Mouse (Mus musculus) liver, embryonic 16.5 days (tissue): ENCODE results near the gene Elmo3. TPM values are rescaled to one million over a fixed set of nuclear protein-coding genes. Genes with fewer than 3 reads are reported as not detected.

Experiments used
- ATAC-seq: fragments of 200-750 bp; cut with Nextera tagmentation; 2 replicates; pipeline ENCODE4 v1.8.0; 2017; ENCODE audit warnings: low read depth, mild to moderate bottlenecking, moderate number of reproducible peaks, moderate library complexity
- H3K27ac ChIP-seq: fragments of 300-500 bp; sonication (generic); 2 replicates; pipeline ENCODE4 v1.5.1; 2014; ENCODE audit warnings: mild to moderate bottlenecking, low read length
- H3K27me3 ChIP-seq: fragments of 300-500 bp; sonication (generic); 2 replicates; pipeline ENCODE4 v1.6.1; 2014; ENCODE audit warnings: low read depth, low read length, mixed read lengths; ENCODE audit not compliant: control insufficient read depth, insufficient read depth
- H3K36me3 ChIP-seq: fragments of 300-500 bp; sonication (generic); 2 replicates; pipeline ENCODE4 v1.6.1; 2014; ENCODE audit warnings: mild to moderate bottlenecking; ENCODE audit not compliant: control insufficient read depth, insufficient read depth
- H3K4me1 ChIP-seq: fragments of 300-500 bp; sonication (generic); 2 replicates; pipeline ENCODE4 v1.6.1; 2014; ENCODE audit warnings: low read depth, low read length, mixed read lengths; ENCODE audit not compliant: control insufficient read depth
- H3K4me2 ChIP-seq: fragments of 300-500 bp; sonication (generic); 2 replicates; pipeline ENCODE4 v1.6.1; 2014; ENCODE audit warnings: low read depth, low read length, mixed read lengths
- H3K4me3 ChIP-seq: fragments of 300-500 bp; sonication (generic); 2 replicates; pipeline ENCODE4 v1.5.1; 2014; ENCODE audit warnings: low read depth, mild to moderate bottlenecking, low read length
- H3K9ac ChIP-seq: fragments of 300-500 bp; sonication (generic); 2 replicates; pipeline ENCODE4 v1.6.1; 2014; ENCODE audit warnings: low read depth, low read length
- H3K9me3 ChIP-seq: fragments of 300-500 bp; sonication (generic); replicated peaks from 2 replicates; pipeline ENCODE4 v1.6.1; 2016; ENCODE audit warnings: low read length; ENCODE audit not compliant: control insufficient read depth
- WGBS: fragments of 180-500 bp; shearing (Covaris S2); extraction: QIAGEN DNeasy Blood & Tissue Kit; methylation state at CpG from one replicate; pipeline ENCODE4 v1.1.7; 2014; ENCODE audit not compliant: insufficient replicate concordance; 5-methylcytosine and 5-hydroxymethylcytosine counted together
- microRNA counts: library from miRNA; unstranded; fragments of <30 nt; microRNA quantifications from one replicate; lab custom pipeline; 2016
- microRNA-seq: library from miRNA; unstranded; fragments of <30 nt; microRNA quantifications from one replicate; pipeline ENCODE4, GENCODE M21; 2016
- polyA plus RNA-seq: library from polyadenylated mRNA; unstranded; fragments of >200 nt; fragmentation: Nextera tagmentation; extraction: Ambion mirVana; gene quantifications from 2 replicates; pipeline ENCODE4 v1.2.1, GENCODE M21; 2015

Elmo3 gene
- polyA plus RNA-seq, 1 experiment from 2014 or later = 5.3 TPM

DNA sequence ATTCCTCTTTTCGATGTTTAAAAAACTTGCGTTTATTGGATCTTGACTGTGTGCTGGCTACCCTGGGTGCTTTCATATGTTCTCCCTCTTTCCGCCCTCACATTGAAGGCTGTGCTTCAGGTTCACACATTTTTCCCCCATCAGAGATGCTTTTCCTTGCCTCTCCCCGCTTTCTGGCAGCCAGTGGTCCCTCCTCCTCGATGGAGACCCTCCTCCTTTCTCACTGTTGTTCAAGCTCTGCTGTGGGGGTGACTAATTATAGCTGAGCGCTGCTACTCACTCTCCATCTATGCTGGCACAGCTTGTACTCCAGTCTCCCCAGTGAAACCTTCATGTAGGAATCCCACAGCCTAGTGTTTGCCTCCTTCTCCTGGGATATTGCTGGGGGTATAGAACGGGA lies 44.8 kb downstream of the Elmo3 start:
- Histone ChIP-seq H3K4me1 (peaks cover 24% of the 10 kb centered on the region), H3K27me3 (peaks cover 56% of the 10 kb centered on the region), H3K4me2 (no peak overlapping the region), H3K36me3 (no peaks in the 10 kb centered on the region), H3K9ac (no peak overlapping the region), H3K9me3 (no peaks in the 10 kb centered on the region), H3K27ac (no peak overlapping the region), H3K4me3 (no peak overlapping the region)
- 50% methylated on average over 7 of the region's 7 CpGs for WGBS
- no peak for ATAC-seq

GRCm38 (mm10) chr8:105353583-105354135 lies 48.3 kb downstream of the Elmo3 start:
- H3K27ac ChIP-seq = no peak overlapping the region
- no peak for ATAC-seq
- H3K9me3 ChIP-seq = no peaks in the 10 kb centered on the region
- H3K4me3 ChIP-seq = no peak overlapping the region
- H3K27me3 ChIP-seq = peaks cover 28% of the 10 kb centered on the region
- WGBS = 66% methylated on average over 8 of the region's 8 CpGs
- no peak overlapping the region for H3K4me2 ChIP-seq
- H3K36me3 ChIP-seq = no peaks in the 10 kb centered on the region
- H3K4me1 ChIP-seq = peaks cover under 1% of the 10 kb centered on the region
- no peak overlapping the region for H3K9ac ChIP-seq

DNA sequence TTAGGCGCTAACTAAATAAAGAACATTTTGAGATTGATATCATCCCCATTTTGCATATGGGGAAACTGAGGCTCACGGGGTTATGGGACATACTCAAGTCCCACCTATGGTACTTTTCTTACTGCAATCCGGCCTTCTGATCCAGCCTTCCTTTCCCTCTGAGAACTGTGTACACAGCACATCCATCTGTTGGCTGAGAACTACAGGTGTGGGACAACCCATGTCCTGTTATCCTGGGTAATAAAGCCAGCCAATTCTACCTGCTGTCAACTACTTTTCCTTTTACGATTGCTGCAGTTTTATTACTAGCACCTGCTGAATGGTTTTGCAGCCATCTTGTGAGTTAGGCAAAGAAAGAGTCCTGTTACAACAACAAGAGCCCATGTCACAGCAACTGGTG lies 49.1 kb downstream of the Elmo3 start:
- Histone ChIP-seq H3K9me3 (no peaks in the 10 kb centered on the region), H3K4me3 (no peak overlapping the region), H3K9ac (no peak overlapping the region), H3K27me3 (peaks cover 19% of the 10 kb centered on the region), H3K4me2 (no peak overlapping the region), H3K27ac (no peak overlapping the region), H3K36me3 (no peaks in the 10 kb centered on the region), H3K4me1 (no peaks in the 10 kb centered on the region)
- 76% methylated on average over 4 of the region's 4 CpGs for WGBS
- ATAC-seq = no peak

- no peaks in the 10 kb centered on the region for H3K36me3 ChIP-seq
- no peaks in the 10 kb centered on the region for H3K4me1 ChIP-seq
- H3K27ac ChIP-seq = no peak overlapping the region
- no peak for ATAC-seq
- 53% methylated on average over 26 of the region's 26 CpGs for WGBS
- peaks cover 10% of the 10 kb centered on the region for H3K27me3 ChIP-seq
- H3K9me3 ChIP-seq = no peaks in the 10 kb centered on the region
- no peak overlapping the region for H3K4me3 ChIP-seq
- no peak overlapping the region for H3K4me2 ChIP-seq
- no peak overlapping the region for H3K9ac ChIP-seq
Observed at GRCm38 (mm10) chr8:105355179-105356024, 50.0 kb downstream of the Elmo3 start.

DNA sequence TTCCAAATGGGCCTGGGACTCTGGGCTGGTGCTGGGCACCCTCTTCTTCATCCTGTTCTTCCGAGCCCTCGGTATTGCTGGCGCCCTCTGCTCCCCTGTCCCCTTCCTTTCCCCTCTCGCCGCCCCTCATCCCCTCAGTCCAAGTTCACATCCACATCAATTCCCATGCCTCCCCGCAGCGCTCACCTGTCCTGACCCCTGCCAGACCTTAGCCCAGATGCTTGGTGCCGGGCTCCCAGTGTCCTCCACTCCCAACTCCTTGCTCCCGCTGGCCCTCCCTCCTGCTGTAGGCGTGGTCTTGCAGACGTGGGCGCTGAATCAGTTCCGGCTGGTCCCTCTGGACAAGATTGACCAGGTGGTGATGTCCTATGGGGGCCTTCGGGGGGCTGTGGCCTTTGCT lies 51.3 kb downstream of the Elmo3 start:
- Histone ChIP-seq H3K4me1 (no peaks in the 10 kb centered on the region), H3K4me3 (no peak overlapping the region), H3K9me3 (no peaks in the 10 kb centered on the region), H3K27me3 (no peaks in the 10 kb centered on the region; the same call in 1 of the 2 replicates), H3K9ac (no peak overlapping the region), H3K4me2 (no peak overlapping the region), H3K27ac (no peak overlapping the region), H3K36me3 (no peaks in the 10 kb centered on the region)
- WGBS = 78% methylated on average over 14 of the region's 14 CpGs
- ATAC-seq = no peak

- no peak for ATAC-seq
Observed at GRCm38 (mm10) chr8:105359208-105359607, 53.8 kb downstream of the Elmo3 start.

GRCm38 (mm10) chr8:105359646-105360045 lies 54.2 kb downstream of the Elmo3 start:
- no peak for ATAC-seq
- 46% methylated on average over 4 of the region's 4 CpGs for WGBS
- Histone ChIP-seq H3K4me3 (no peak overlapping the region), H3K9ac (no peak overlapping the region), H3K36me3 (no peaks in the 10 kb centered on the region), H3K4me2 (no peak overlapping the region), H3K27me3 (no peaks in the 10 kb centered on the region), H3K9me3 (no peaks in the 10 kb centered on the region), H3K27ac (no peak overlapping the region), H3K4me1 (no peaks in the 10 kb centered on the region)

More at GRCm38 (mm10) chr8:105359208-105359607, 53.8 kb downstream of the Elmo3 start:
- H3K9ac ChIP-seq = no peak overlapping the region
- no peak overlapping the region for H3K4me3 ChIP-seq
- no peaks in the 10 kb centered on the region for H3K36me3 ChIP-seq
- no peak overlapping the region for H3K4me2 ChIP-seq
- no peak overlapping the region for H3K27ac ChIP-seq
- no peaks in the 10 kb centered on the region for H3K27me3 ChIP-seq
- no peaks in the 10 kb centered on the region for H3K9me3 ChIP-seq
- H3K4me1 ChIP-seq = no peaks in the 10 kb centered on the region
- 70% methylated on average over 15 of the region's 15 CpGs for WGBS

MicroRNAs within 50 kb of the gene (microRNA counts, 519-probe panel; counts per million panel counts)
- 1,734 counts per million, percentile 19 among the panel's probes with 10 or more counts for microRNA mmu-miR-328 (lab: Ali Mortazavi, UCI)

Small RNAs within 50 kb of the gene (microRNA-seq; reads per million reads assigned to microRNA genes)
- gene Gm27320 (not detected), gene Mir328 (319 reads per million, percentile 66 among the genes with 10 or more reads in this experiment)

Other genes starting within 250 kb of the Elmo3 start
- not detected in 2 replicates for gene Ces3b, start 221.8 kb upstream of the Elmo3 start, polyA plus RNA-seq
- not detected in 2 replicates for gene Ces4a, start 173.8 kb upstream of the Elmo3 start, polyA plus RNA-seq
- gene Cbfb, start 134.9 kb upstream of the Elmo3 start, polyA plus RNA-seq = 6.6 and 7.5 TPM in 2 replicates
- gene D230025D16Rik, start 80.5 kb upstream of the Elmo3 start, polyA plus RNA-seq = 18.7 and 19.7 TPM in 2 replicates
- gene B3gnt9, start 50.4 kb upstream of the Elmo3 start, polyA plus RNA-seq = 2.1 and 2.5 TPM in 2 replicates
- gene Tradd, start 41.0 kb upstream of the Elmo3 start, polyA plus RNA-seq = 12.5 and 14.0 TPM in 2 replicates
- gene Fbxl8, start 41.0 kb upstream of the Elmo3 start, polyA plus RNA-seq = 1.4 TPM in 2 replicates
- 0.08 and 0.09 TPM in 2 replicates for gene Hsf4, start 35.8 kb upstream of the Elmo3 start, polyA plus RNA-seq
- gene Nol3, start 29.5 kb upstream of the Elmo3 start, polyA plus RNA-seq = 0.12 and 0.19 TPM in 2 replicates
- 0.55 and 0.84 TPM in 2 replicates for gene 4931428F04Rik, start 15.7 kb upstream of the Elmo3 start, polyA plus RNA-seq
- gene Exoc3l, start 9.5 kb upstream of the Elmo3 start, polyA plus RNA-seq = 5.9 and 6.5 TPM in 2 replicates
- 169 and 187 TPM in 2 replicates for gene E2f4, start 7.9 kb upstream of the Elmo3 start, polyA plus RNA-seq
- 11.1 and 12.5 TPM in 2 replicates for gene Lrrc29, start 20.7 kb downstream of the Elmo3 start, polyA plus RNA-seq
- 81.4 and 82.0 TPM in 2 replicates for gene Tmem208, start 20.8 kb downstream of the Elmo3 start, polyA plus RNA-seq
- gene Fhod1, start 42.4 kb downstream of the Elmo3 start, polyA plus RNA-seq = 0.46 and 0.60 TPM in 2 replicates
- 0.13 TPM in 2 replicates for gene Slc9a5, start 43.2 kb downstream of the Elmo3 start, polyA plus RNA-seq
- not detected in 2 replicates for gene Plekhg4, start 67.7 kb downstream of the Elmo3 start, polyA plus RNA-seq
- gene Kctd19, start 107.9 kb downstream of the Elmo3 start, polyA plus RNA-seq = not detected in 2 replicates
- gene Lrrc36, start 108.0 kb downstream of the Elmo3 start, polyA plus RNA-seq = 0.09 TPM in 1 of 2 replicates, not detected in the other
- gene Tppp3, start 165.9 kb downstream of the Elmo3 start, polyA plus RNA-seq = 2.8 and 5.9 TPM in 2 replicates
- 1.6 and 2.2 TPM in 2 replicates for gene Zdhhc1, start 191.3 kb downstream of the Elmo3 start, polyA plus RNA-seq
- 0.34 and 0.66 TPM in 2 replicates for gene Hsd11b2, start 213.2 kb downstream of the Elmo3 start, polyA plus RNA-seq